Mouse (Mus musculus) MEL-GATA-1-ER (cell line): Measurements from ENCODE around the gene Olfr509.
"Not testable (repeated sequence)": the region's sequence is repeated elsewhere in the genome, so short reads cannot be mapped to it uniquely, and the experiment has no call there.

Source experiments
- DNase-seq: peaks from one replicate; pipeline ENCODE4 v3.0.0-alpha.2; 2012; ENCODE audit warnings: low read depth; ENCODE audit errors: extremely low read depth

The Olfr509 gene

GRCm38 (mm10) chr7:108651806-108652205 is at the start of gene Olfr509:
Olfr509 (minus strand) TSS chr7:108651906.
- no peak for DNase-seq

DNA sequence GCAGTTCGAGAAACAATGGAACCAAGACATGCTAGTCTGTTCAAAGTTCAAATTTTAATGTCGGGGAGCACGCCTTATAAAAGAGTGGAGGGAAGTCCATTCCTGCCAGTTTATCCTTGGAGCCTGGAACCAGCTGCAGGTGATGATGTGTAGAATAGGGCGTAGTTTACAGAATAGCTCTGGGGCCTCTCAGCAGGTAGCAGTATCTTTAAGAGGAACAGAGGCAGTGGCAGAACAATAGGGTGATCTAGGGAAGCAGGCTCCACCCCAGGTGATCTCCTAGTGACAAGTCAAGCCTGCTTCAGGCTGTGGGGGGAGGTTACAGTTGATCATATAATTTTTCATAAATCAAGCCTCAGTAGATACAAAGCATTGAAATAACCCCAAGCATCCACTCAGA is 27.2 kb upstream of the Olfr509 start:
- no peak for DNase-seq

DNA sequence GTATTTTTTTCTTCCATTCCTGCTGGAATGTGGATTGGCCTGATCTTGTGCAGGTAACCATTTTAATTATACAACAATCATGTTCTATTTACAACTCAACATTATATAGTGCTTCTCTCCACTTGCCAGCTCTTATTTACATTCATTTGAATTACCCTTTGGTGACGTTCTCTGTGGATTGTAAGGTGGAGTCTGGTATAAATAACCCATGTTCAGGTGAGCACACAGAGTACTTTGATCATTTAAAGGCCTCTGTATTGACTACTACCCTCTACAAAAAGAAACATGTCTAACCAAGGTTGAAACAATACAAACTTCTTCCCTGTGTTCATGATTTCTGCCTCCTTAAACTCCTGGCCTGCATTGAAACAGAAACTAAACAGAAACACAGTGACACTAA is 19.4 kb upstream of the Olfr509 start:
- no peak for DNase-seq

DNA sequence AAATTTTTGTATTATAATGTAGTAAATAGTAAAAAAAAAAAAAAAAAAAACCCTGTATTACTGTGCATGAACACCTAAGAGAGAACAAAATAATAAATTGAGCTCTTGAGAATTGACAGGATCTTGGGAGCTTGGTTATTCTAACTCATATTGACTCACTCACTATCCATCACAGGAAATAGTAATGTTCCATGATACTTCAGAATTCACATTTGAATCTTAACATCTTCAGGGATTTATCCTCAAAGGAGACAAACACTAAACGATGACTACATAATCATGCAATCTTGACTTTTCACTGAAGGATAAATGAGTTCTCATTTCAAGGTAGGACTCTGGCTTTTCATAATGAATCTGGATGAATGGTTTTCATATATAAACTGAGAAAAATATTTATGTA is 14.4 kb upstream of the Olfr509 start, which contains the start of gene Olfr510:
TSS of gene Olfr510 (plus strand) at position 301 of the 400 bp plus-strand sequence.
- DNase-seq = no peak

DNA sequence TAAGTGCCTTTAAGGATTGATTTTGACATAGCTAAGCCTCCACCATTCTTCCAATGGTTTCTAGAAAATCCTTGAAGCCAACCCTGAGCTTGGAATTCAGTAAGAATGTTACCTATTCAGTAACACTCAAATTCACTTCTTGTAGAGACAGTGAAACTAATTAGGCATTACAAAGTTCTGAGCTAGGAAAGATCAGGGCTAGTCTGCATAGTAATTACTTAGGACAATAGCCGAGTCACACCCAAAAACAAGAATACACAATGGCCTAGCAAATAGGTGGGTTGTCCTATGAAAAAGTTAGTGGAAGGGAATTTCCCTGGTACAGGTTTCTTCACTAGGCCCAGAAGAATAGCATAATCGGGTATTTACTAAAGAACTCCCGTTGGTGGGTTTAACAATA is 10.7 kb upstream of the Olfr509 start:
- no peak for DNase-seq

DNA sequence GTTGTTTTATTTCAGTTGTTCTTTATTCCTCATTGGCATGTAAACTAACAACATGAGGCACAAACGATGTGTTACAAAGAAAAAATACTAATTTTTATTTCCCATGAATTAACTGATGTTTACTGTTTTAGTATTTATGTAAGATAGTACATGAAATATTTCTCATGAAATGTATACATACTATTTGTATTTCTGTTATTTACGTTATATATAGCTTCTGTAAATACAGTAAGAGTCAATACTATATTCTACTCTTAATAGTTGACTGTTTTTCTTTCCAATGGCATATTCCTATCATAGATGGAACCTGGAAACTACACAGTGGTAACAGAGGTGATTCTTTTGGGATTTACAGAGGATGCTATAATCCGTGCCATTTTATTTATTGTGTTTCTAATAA is 22.0 kb downstream of the Olfr509 start, which contains the start of gene Olfr508:
TSS of gene Olfr508 (plus strand) at position 301 of the 400 bp plus-strand sequence.
- no peak for DNase-seq

DNA sequence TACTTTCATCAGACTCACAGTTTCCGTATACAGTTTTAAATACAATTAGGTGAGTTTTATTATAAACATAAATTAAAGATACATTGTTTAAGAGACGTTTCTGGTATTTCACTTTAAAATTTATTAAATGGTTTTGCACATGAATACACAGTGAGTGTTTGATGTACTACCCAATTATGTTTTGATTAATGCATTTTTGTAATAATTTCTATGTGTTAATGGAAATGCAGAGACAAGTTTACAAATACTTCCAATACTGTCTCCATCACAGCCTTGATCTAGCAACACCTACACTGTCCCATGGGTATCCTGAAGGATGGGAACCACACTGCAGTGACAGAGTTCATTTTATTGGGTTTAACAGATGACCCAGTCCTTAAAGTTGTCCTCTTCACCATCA is 30.2 kb downstream of the Olfr509 start, which contains the start of gene Olfr507:
TSS of gene Olfr507 (plus strand) at position 301 of the 400 bp plus-strand sequence.
- DNase-seq = no peak

DNA sequence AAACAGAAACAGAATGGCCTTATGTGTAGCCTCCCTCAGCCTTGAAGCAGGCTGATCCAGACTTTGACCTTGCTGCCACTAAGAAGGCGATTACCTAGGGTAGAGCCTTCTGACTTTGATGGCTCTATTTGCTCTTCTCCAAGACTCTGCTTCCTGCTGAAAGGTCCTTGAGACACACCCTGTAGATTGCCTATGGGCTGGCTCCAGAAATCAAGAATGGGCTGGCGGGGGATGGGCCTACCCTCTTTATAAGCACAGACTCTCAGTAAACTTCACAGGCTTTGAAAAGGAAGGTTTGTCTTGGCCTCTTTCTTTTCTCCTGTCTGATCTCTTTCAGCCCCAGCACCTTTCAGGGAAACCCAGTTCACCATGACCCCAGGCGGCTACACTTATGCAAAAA is 34.9 kb downstream of the Olfr509 start:
- not testable (repeated sequence) for DNase-seq

DNA sequence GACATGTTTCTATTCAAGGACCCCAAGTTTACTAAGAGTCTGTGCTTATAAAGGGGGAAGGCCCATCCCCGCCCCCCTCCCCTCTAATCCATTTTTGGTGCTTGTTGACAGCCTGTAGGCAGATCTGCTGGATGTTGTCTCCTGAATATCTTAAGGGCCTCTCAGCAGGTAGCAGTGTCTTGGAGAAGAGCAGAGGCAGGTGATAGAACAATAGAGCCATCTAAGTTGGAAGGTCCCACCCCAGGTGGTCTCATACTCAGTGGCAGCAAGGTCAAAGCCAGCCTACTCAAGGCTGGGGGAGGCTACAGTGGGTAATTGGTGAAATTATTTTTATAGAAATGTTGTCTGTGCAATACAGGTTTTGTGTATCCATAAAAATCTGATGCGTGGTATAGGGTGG is 37.6 kb downstream of the Olfr509 start:
- no peak for DNase-seq

- DNase-seq = no peak
These were observed 41.2 kb downstream of the Olfr509 start, which contains the start of gene Olfr506 for GRCm38 (mm10) chr7:108610487-108610886. Olfr506 (plus strand) TSS chr7:108610787.

GRCm38 (mm10) chr7:108601916-108602315 is 49.8 kb downstream of the Olfr509 start:
- DNase-seq = not testable (repeated sequence)
